8 mouse cellular contexts compared by ENCODE assay signal in the genomic region with DNA sequence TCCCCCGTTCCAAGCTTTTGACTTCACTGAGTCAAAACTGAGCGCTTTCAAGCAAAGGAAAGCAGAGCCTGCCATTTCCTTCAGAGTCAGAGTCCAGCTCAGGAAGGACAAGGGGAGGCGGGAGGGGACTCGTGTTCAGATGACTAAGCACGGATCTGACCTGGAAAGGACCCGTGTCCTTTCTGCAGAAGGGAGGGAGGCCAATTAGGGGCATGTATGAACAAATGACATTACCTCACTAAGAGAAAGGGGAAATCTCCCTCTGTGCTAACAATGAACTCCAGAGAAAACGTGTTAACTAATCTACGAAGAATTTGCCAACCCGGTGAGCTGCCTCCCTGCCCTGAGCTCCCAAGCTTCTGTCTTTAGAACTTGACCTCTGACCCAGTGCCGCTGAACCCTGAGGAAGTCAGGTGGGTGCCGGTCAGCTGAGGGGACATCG. TPM values are rescaled to one million over a fixed set of nuclear protein-coding genes. Genes with fewer than 3 reads are reported as not detected.
DNase-seq lines count a peak whose midpoint lies in the region; ATAC-seq lines count a peak whose summit lies in the region.

No protein-coding gene starts in this region.

- peak overlapping the region; percentile 36 for H3K4me2 ChIP-seq in kidney, embryonic 16.5 days (replicated peaks; ENCODE audit: low read depth, low read length)

- no peaks in the 10 kb centered on the region for H3K27me3 ChIP-seq in kidney, embryonic 16.5 days (ENCODE audit: insufficient read depth, low read length)

- peak overlapping the region; percentile 7; the same call in 1 of the 2 replicates for H3K27ac ChIP-seq in kidney, embryonic 16.5 days (ENCODE audit: low read length)

- WGBS in kidney, embryonic 16.5 days = 16% methylated on average over 12 of the region's 12 CpGs

- H3K36me3 ChIP-seq in kidney, embryonic 16.5 days (ENCODE audit: insufficient read depth, low read length) = no peaks in the 10 kb centered on the region

- ATAC-seq in kidney, embryonic 16.5 days (ENCODE audit: low FRiP score, low TSS enrichment) = peak; percentile 67

- intact Hi-C loops in left cerebral cortex, postnatal 4 days (cut with DNase I) = no loop called here

- peaks cover 4% of the 10 kb centered on the region; the same call in 1 of the 2 replicates for H3K9me3 ChIP-seq in kidney, embryonic 16.5 days (ENCODE audit: low read length)

- DNase-seq in urinary bladder, postnatal 25 days (ENCODE audit: low spot score) = peak; percentile 14
- no peak for DNase-seq in urinary bladder, adult 2 months (ENCODE audit: low spot score)
- DNase-seq in heart, adult 9 months (ENCODE audit: low spot score in 2 of 2) = peak; percentile 58 to 64
- no peak for DNase-seq in thymus, postnatal 36 days
- no peak for DNase-seq in layer of hippocampus, postnatal 36 days
- no peak for DNase-seq in left cerebral cortex, postnatal 4 days
- DNase-seq in spleen, postnatal 10 days (ENCODE audit: low spot score in 2 of 2) = no peak

- H3K4me3 ChIP-seq in kidney, embryonic 16.5 days (ENCODE audit: low read length) = peak overlapping the region; percentile 13; the same call in 1 of the 2 replicates

- H3K9ac ChIP-seq in kidney, embryonic 16.5 days (replicated peaks; ENCODE audit: low read length) = peak overlapping the region; percentile 51

- peaks cover 14% of the 10 kb centered on the region for H3K4me1 ChIP-seq in kidney, embryonic 16.5 days (ENCODE audit: insufficient read depth, low read length)

RNA-seq across cellular contexts. Expression of a gene that starts 18.9 kb away (rescaled TPM):
- polyA plus RNA-seq in urinary bladder, adult 2 months (2012; rRNA removed) = 19.8 and 21.3 TPM in 2 replicates
- 43.0 and 44.0 TPM in 2 replicates for polyA plus RNA-seq in kidney, embryonic 16.5 days (2015; fragmentation: Nextera tagmentation; extraction: Ambion mirVana)
- total RNA-seq in layer of hippocampus, postnatal 36 days (2021) = 10 to 100 TPM; 41.6 to 45.3 TPM
- 10 to 100 TPM; 31.6 to 35.8 TPM for total RNA-seq in left cerebral cortex, postnatal 4 days (2021)

Comparison
In these comparisons a context has a peak if more than half of its experiments do, and no peak if none do; other contexts are left out.
1. DNase-seq: peak in urinary bladder, postnatal 25 days (single experiment) and heart, adult 9 months (2 of 2); none in urinary bladder, adult 2 months (single experiment), thymus, postnatal 36 days (0 of 2), layer of hippocampus, postnatal 36 days (0 of 2), left cerebral cortex, postnatal 4 days (single experiment) and spleen, postnatal 10 days (0 of 2).